Mouse (Mus musculus) embryo, embryonic 10.5 days (tissue): ENCODE measurements around the gene Rundc1.
A peak's percentile ranks its signal among the peaks of the same experiment; 100 is the strongest.
"Not testable (repeated sequence)": the region's sequence is repeated elsewhere in the genome, so short reads cannot be mapped to it uniquely, and the experiment has no call there.

Experiments
- DNase-seq: peaks from one replicate; pipeline ENCODE4 v3.0.0-alpha.2; 2015; ENCODE audit warnings: low spot score

Rundc1 gene

GRCm38 (mm10) chr11:101442760-101443159 is 17.9 kb downstream of the Rundc1 start:
- DNase-seq, result no peak

GRCm38 (mm10) chr11:101446319-101446718 is 21.4 kb downstream of the Rundc1 start:
- DNase-seq, result no peak

GRCm38 (mm10) chr11:101446860-101447259 is 22.0 kb downstream of the Rundc1 start:
- not testable (repeated sequence) for DNase-seq

GRCm38 (mm10) chr11:101447786-101448185 is 22.9 kb downstream of the Rundc1 start:
- no peak for DNase-seq

- peak; percentile 49 for DNase-seq
Observed at GRCm38 (mm10) chr11:101448274-101448746, 23.4 kb downstream of the Rundc1 start, which contains the start of gene Ifi35. TSS of gene Ifi35 (plus strand) at chr11:101448407.

- DNase-seq, result no peak
Observed at GRCm38 (mm10) chr11:101448899-101449298, 24.0 kb downstream of the Rundc1 start.

- not testable (repeated sequence) for DNase-seq
Observed at GRCm38 (mm10) chr11:101449596-101449995, 24.7 kb downstream of the Rundc1 start.

- DNase-seq, result no peak
Observed at GRCm38 (mm10) chr11:101450394-101450793, 25.5 kb downstream of the Rundc1 start.

- DNase-seq, result no peak
Observed at GRCm38 (mm10) chr11:101451536-101451935, 26.7 kb downstream of the Rundc1 start.

- no peak for DNase-seq
Observed at GRCm38 (mm10) chr11:101452093-101452774, 27.3 kb downstream of the Rundc1 start.

GRCm38 (mm10) chr11:101454702-101455101 is 29.8 kb downstream of the Rundc1 start:
- no peak for DNase-seq

- DNase-seq, result no peak
Observed at GRCm38 (mm10) chr11:101455627-101456026, 30.7 kb downstream of the Rundc1 start.

- DNase-seq, result no peak
Observed at GRCm38 (mm10) chr11:101457631-101458030, 32.7 kb downstream of the Rundc1 start.

GRCm38 (mm10) chr11:101458217-101458616 is 33.3 kb downstream of the Rundc1 start:
- DNase-seq, result no peak

GRCm38 (mm10) chr11:101459716-101460115 is 34.8 kb downstream of the Rundc1 start:
- no peak for DNase-seq

GRCm38 (mm10) chr11:101460321-101460720 is 35.4 kb downstream of the Rundc1 start:
- DNase-seq, result no peak

- no peak for DNase-seq
Observed at GRCm38 (mm10) chr11:101462141-101462540, 37.3 kb downstream of the Rundc1 start.

GRCm38 (mm10) chr11:101462583-101463440 is 37.9 kb downstream of the Rundc1 start:
- peak; percentile 78 for DNase-seq

- no peak for DNase-seq
Observed at GRCm38 (mm10) chr11:101464211-101465100, 39.6 kb downstream of the Rundc1 start, which contains the start of gene Rnd2. TSS of gene Rnd2 (plus strand) at chr11:101464999.

- DNase-seq, result peak; percentile 74
Observed at GRCm38 (mm10) chr11:101465101-101465868, 40.4 kb downstream of the Rundc1 start.
